Mouse (Mus musculus): ENCODE measurements at regions not wholly inside any gene's neighbourhood (a gene's known extent, or its start where the extent isn't known, plus 50 kb on each side); places are given as distances from the start of the nearest gene placed in this dataset.

DNA sequence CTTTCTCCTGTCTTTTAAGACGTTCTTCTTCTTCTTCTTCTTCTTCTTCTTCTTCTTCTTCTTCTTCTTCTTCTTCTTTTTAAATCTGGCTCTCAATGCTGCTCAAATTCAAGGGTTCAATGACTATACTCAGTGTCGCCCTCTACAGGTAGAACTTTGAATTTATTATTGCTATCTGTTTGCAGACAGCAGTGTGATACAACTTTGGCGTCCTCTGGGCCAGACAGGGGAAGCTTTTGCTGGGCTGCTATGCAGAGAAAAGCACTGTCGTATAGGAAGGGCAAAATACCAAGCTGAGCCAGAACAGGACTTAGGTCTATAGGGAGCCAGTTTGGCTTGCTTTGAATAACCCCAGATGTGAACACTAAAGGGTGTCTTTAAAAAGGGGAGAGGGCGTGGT, 127.3 kb upstream of the Gjb5 start:
- no peak overlapping the region for H3ac ChIP-seq (ENCODE audit: control insufficient read depth, insufficient read length)
- TF ChIP-seq TCF3 (IDR thresholded peaks at IDR 0.05; ENCODE audit: insufficient read length, low read depth): no peak
- no peak for TF ChIP-seq REST (IDR thresholded peaks at IDR 0.05; ENCODE audit: insufficient read depth, insufficient read length)
- no peak for TF ChIP-seq MAX (IDR thresholded peaks at IDR 0.05; ENCODE audit: low read depth)
- H3K4me2 ChIP-seq (ENCODE audit: low read depth): no peak overlapping the region
- no peak overlapping the region for H3K4me3 ChIP-seq
- H3K27me3 ChIP-seq (ENCODE audit: control insufficient read depth, insufficient read depth, insufficient read length): no peaks in the 10 kb centered on the region
- H3K36me3 ChIP-seq (ENCODE audit: control insufficient read depth, insufficient read depth): no peaks in the 10 kb centered on the region
- no peaks in the 10 kb centered on the region for H3K79me2 ChIP-seq (ENCODE audit: control insufficient read depth, insufficient read depth)

DNA sequence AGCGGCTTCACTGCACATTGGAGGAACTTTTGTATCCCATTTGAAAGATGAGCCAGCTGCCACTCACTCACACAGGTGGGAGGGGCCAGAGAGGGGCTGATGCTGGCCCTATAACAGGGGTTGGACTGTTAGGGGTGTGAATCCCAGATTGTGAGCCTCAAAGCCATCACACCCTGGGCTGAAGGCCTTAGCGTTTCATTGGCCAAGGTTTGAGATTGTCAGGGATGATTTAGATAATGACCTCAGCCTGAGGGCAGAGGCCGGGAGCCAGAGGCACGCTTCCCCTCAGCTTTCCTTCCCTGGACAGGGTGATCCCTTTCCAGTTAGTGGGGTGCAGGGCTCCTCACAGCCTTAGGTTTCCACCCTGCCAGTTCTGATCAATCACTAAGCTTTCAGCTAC, 124.5 kb upstream of the Gjb5 start:
- no peaks in the 10 kb centered on the region for H3K79me2 ChIP-seq (ENCODE audit: control insufficient read depth, insufficient read depth)
- no peak overlapping the region for H3K4me3 ChIP-seq
- TF ChIP-seq SRF (IDR thresholded peaks at IDR 0.05; ENCODE audit: control insufficient read depth, insufficient read length, low read depth) (no peak), MYOG (IDR thresholded peaks at IDR 0.05; ENCODE audit: control insufficient read depth in 1 of 3, insufficient read depth in 1 of 3, insufficient read length in 2 of 3, low read depth in 2 of 3) (no peak)
- no peak overlapping the region for H3K4me2 ChIP-seq (ENCODE audit: low read depth)
- H3K36me3 ChIP-seq (ENCODE audit: control insufficient read depth, insufficient read depth): no peaks in the 10 kb centered on the region
- no peaks in the 10 kb centered on the region for H3K27me3 ChIP-seq (ENCODE audit: control insufficient read depth, insufficient read depth, insufficient read length)
- H3ac ChIP-seq (ENCODE audit: control insufficient read depth, insufficient read length): no peak overlapping the region

DNA sequence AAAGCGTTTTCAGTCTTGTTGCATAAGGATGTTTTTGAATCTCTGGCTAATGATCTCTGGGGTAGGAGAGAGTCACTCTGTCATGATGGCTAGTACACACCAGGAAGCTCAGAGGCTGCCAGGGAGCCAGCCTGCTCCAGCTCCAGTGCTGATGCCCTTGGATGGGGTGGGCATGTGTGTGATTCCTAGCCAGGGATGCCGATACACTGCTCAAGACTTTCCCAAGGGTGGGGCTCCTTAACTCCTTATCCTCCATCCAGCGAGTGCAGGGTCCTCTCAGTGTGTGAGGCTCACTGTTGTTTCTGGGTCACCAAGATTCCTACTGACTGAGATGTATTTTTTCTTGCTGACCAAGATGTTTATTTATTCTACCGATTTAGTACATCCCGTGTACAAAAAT, 122.4 kb upstream of the Gjb5 start:
- H3K79me2 ChIP-seq (ENCODE audit: control insufficient read depth, insufficient read depth): no peaks in the 10 kb centered on the region
- H3K36me3 ChIP-seq (ENCODE audit: control insufficient read depth, insufficient read depth): no peaks in the 10 kb centered on the region
- no peak overlapping the region for H3ac ChIP-seq (ENCODE audit: control insufficient read depth, insufficient read length)
- no peak for TF ChIP-seq E2F4 (IDR thresholded peaks at IDR 0.05; ENCODE audit: insufficient read depth)
- no peak for TF ChIP-seq TCF3 (IDR thresholded peaks at IDR 0.05; ENCODE audit: insufficient read length, low read depth)
- TF ChIP-seq POLR2AphosphoS2 (IDR thresholded peaks at IDR 0.05; ENCODE audit: insufficient read length, low read depth): no peak
- no peak for TF ChIP-seq MYOG (IDR thresholded peaks at IDR 0.05; ENCODE audit: control insufficient read depth in 1 of 3, insufficient read depth in 1 of 3, insufficient read length in 2 of 3, low read depth in 2 of 3)
- TF ChIP-seq CEBPB (IDR thresholded peaks at IDR 0.05; ENCODE audit: insufficient read depth, poor library complexity, severe bottlenecking): no peak
- no peak for TF ChIP-seq MYOD1 (IDR thresholded peaks at IDR 0.05; ENCODE audit: control insufficient read depth in 1 of 3, insufficient read length in 2 of 3, low read depth in 2 of 3)
- TF ChIP-seq SRF (IDR thresholded peaks at IDR 0.05; ENCODE audit: control insufficient read depth, insufficient read length, low read depth): no peak
- no peak for TF ChIP-seq REST (IDR thresholded peaks at IDR 0.05; ENCODE audit: insufficient read depth, insufficient read length)
- TF ChIP-seq POLR2A (IDR thresholded peaks at IDR 0.05; ENCODE audit: insufficient read length, low read depth): no peak
- TF ChIP-seq TCF12 (IDR thresholded peaks at IDR 0.05; ENCODE audit: insufficient read depth, poor library complexity, severe bottlenecking): no peak
- no peak for TF ChIP-seq USF1 (IDR thresholded peaks at IDR 0.05; ENCODE audit: low read depth)
- no peak for TF ChIP-seq MAX (IDR thresholded peaks at IDR 0.05; ENCODE audit: low read depth)
- no peaks in the 10 kb centered on the region for H3K27me3 ChIP-seq (ENCODE audit: control insufficient read depth, insufficient read depth, insufficient read length)
- H3K4me2 ChIP-seq (ENCODE audit: low read depth): no peak overlapping the region
- no peak overlapping the region for H3K4me3 ChIP-seq

DNA sequence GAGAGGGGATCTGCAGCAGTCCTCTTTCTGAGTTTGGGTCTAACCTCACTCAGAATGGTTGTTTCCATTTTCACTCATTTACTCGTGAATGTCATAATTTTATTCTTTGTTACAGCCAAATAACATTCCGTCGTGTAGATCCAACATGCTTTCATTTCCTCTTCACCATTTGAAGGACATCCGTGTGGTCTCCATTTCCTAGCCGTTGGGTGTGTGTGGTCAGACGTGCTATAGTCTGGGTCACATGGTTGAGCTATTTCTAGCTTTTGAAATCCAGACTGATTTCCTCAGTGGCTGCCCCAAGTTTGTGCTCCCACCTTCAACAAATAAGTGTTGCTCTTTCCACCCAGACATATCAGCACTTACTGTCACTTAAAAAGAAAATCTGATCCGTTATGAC, 111.9 kb upstream of the Gjb5 start:
- H3K4me2 ChIP-seq (ENCODE audit: low read depth): no peak overlapping the region
- H3ac ChIP-seq (ENCODE audit: control insufficient read depth, insufficient read length): no peak overlapping the region
- no peak overlapping the region for H3K4me3 ChIP-seq
- H3K36me3 ChIP-seq (ENCODE audit: control insufficient read depth, insufficient read depth): no peaks in the 10 kb centered on the region
- H3K79me2 ChIP-seq (ENCODE audit: control insufficient read depth, insufficient read depth): no peaks in the 10 kb centered on the region
- TF ChIP-seq TCF12 (IDR thresholded peaks at IDR 0.05; ENCODE audit: insufficient read depth, poor library complexity, severe bottlenecking) (no peak), USF1 (IDR thresholded peaks at IDR 0.05; ENCODE audit: low read depth) (no peak), CEBPB (IDR thresholded peaks at IDR 0.05; ENCODE audit: insufficient read depth, poor library complexity, severe bottlenecking) (no peak), MYOG (IDR thresholded peaks at IDR 0.05; ENCODE audit: control insufficient read depth in 1 of 3, insufficient read depth in 1 of 3, insufficient read length in 2 of 3, low read depth in 2 of 3) (no peak), TCF3 (IDR thresholded peaks at IDR 0.05; ENCODE audit: insufficient read length, low read depth) (no peak), E2F4 (IDR thresholded peaks at IDR 0.05; ENCODE audit: insufficient read depth) (no peak), SRF (IDR thresholded peaks at IDR 0.05; ENCODE audit: control insufficient read depth, insufficient read length, low read depth) (no peak), POLR2AphosphoS2 (IDR thresholded peaks at IDR 0.05; ENCODE audit: insufficient read length, low read depth) (no peak), MYOD1 (IDR thresholded peaks at IDR 0.05; ENCODE audit: control insufficient read depth in 1 of 3, insufficient read length in 2 of 3, low read depth in 2 of 3) (no peak), REST (IDR thresholded peaks at IDR 0.05; ENCODE audit: insufficient read depth, insufficient read length) (no peak), POLR2A (IDR thresholded peaks at IDR 0.05; ENCODE audit: insufficient read length, low read depth) (no peak), MAX (IDR thresholded peaks at IDR 0.05; ENCODE audit: low read depth) (no peak)
- no peaks in the 10 kb centered on the region for H3K27me3 ChIP-seq (ENCODE audit: control insufficient read depth, insufficient read depth, insufficient read length)

DNA sequence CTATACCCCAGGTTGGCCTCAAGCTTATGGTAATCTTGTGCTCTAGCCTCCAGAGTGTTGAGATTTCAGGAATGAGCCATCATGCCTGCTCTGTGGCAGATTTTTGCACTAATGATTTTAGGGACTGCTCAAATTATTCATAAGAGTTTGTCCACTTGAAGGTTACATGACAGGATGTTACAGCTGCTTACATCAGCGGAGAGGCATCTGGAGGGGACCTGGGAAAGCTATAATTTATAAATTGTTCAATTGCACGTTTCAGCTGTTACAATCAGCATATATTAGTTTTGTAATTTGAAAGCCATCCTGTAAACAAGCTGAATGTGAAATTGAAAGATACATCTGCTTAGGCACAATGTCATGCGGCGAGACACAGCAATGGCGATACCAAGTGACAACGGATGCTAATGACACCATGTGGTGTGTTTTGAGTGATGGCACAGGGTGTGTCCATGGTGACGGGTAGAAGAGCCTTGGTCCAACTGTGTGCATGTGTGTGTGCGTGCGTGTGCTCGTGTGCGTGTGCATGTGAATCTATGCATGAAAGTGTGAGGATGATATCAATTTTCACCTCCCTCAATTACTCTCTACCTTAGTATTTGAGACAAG, 96.6 kb upstream of the Gjb5 start:
- Histone ChIP-seq H3K4me3 (no peak overlapping the region), H3K79me2 (ENCODE audit: control insufficient read depth, insufficient read depth) (no peaks in the 10 kb centered on the region), H3K27me3 (ENCODE audit: control insufficient read depth, insufficient read depth, insufficient read length) (no peaks in the 10 kb centered on the region), H3K36me3 (ENCODE audit: control insufficient read depth, insufficient read depth) (no peaks in the 10 kb centered on the region), H3K4me2 (ENCODE audit: low read depth) (no peak overlapping the region), H3ac (ENCODE audit: control insufficient read depth, insufficient read length) (no peak overlapping the region)
- TF ChIP-seq REST (IDR thresholded peaks at IDR 0.05; ENCODE audit: insufficient read depth, insufficient read length) (no peak), USF1 (IDR thresholded peaks at IDR 0.05; ENCODE audit: low read depth) (no peak), CEBPB (IDR thresholded peaks at IDR 0.05; ENCODE audit: insufficient read depth, poor library complexity, severe bottlenecking) (no peak), MYOD1 (IDR thresholded peaks at IDR 0.05; ENCODE audit: control insufficient read depth in 1 of 3, insufficient read length in 2 of 3, low read depth in 2 of 3) (no peak)

All from myocyte (in vitro differentiated cells).